Mouse (Mus musculus) mesoderm, embryonic 11.5 days (tissue): ENCODE measurements around the gene Slc43a1.
"Not testable (repeated sequence)": the region's sequence is repeated elsewhere in the genome, so short reads cannot be mapped to it uniquely, and the experiment has no call there.

ENCODE experiments used
- DNase-seq: peaks from one replicate; pipeline ENCODE4 v3.0.0-alpha.2; 2012; ENCODE audit warnings: low read depth, low spot score

Slc43a1 gene

DNA sequence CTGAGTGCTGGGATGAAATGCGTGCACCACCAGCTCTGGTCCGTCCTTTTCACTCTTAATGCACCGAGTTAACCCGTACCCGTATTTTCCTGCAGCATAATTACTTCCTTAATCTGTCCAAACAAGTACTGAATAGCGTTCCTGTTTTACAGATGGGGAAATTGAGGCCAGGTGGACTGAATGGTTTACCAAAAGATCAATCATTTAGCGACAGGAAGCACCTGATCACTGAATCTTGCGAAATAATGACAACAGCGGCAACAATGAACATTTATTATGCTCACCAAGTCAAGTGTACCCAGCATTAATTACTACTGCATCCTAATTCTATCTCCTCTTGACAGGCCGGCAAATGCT lies at the start of gene Slc43a1:
TSS of gene Slc43a1 (plus strand) at position 258 of the 357 bp plus-strand sequence.
- no peak for DNase-seq

DNA sequence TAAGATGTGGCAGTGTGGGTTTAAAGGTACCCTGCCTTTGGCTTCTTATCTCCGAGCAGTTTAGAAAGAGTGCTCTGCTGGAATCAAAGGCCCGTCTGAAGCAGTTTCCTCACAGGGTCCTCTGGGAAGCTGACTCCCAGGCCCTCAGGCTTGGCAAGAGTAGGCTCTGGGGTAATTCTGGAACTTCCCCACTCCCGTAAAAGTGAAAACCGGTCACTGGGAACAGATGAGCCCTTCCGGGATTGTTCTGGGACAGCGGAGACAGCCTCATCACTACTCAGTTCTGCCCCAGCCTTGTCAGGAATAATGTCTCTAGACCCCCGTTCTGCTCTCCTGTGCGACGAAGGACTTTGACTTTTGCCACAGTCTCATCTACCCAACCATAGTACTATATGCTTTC lies 48.2 kb upstream of the Slc43a1 start:
- no peak for DNase-seq

DNA sequence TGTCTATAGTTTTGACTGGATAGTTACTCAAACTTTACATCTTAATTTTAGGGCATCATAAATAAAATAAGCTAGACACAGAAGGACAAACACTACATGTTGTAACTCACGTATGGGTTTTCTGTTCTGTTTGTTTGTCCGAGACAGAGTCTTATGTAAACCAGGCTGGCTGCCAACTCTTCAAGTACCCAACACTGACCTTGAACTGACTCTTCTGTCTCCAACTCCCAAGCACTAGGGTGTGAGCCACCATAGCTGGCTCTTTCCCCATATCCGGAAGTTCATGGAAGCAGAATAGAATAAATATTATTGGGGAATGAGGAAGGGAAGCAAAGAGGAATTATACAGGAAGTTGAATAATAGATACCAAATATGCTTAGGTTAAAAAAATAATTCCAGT lies 46.1 kb upstream of the Slc43a1 start:
- DNase-seq = no peak

DNA sequence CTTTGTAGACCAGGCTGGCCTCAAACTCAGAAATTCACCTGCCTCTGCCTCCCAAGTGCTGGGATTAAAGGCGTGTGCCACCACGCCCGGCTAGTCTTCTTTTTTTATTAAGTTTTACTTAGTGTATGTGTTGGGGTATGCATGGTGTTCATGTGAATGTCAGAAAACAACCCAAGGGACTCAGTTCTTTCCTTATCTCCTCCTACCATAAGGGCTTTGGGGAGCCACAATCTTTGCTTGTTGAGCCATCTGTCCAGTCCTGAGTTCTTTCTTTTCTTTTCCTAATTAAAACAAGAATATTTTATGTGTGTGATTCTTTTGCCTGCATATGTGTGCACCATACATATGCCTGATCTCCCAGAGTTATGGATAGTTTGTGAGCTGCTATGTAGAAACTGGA lies 45.5 kb upstream of the Slc43a1 start:
- DNase-seq = no peak

DNA sequence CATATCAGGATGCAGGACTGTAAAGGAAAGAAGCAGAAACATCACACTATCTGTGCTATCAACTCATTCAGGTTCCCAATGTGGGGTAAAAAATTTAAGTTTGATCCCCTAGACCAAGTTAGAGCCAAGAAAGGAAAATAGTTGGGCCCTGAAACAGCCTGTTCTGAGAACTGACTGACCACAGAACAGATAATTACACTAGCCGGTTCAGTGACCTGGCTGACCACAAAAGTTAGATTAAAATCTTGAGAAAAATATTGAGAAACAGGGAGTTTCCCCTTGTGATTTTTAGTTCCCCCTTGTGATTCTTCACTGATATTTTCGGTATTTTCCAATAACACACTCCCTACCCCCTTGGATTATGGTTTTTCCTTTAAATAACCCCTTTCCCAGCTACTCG lies 44.8 kb upstream of the Slc43a1 start:
- no peak for DNase-seq

DNA sequence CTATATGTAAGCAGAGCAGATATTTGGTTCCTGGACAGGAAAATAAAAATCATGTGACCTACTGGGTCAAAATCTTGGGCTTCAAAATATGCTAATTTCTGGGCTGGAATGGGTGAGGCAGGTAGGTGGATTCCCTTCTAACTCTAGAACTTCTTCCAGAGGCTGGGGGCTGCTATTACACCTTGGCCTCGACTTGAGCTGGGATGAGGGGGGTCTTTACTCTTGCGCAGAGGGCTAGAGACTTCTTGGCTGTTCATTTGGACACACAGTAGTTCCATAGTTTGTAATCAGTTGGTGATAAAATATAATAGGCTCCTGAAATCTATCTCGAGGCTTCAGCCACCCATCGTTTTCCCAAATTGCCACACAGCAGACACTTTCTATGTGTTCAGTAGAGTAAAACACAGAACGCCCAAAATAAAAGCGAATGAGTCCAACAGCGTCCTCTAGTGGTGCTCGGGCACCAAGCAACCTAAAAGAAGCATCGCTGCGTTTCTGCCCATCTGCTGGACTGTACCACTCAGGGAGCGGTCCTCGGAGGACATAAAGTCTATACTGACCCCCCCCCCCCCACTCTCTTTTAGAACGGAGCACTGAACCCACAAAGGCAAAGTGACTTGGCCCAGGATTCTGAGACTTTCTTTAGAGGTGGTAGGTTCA lies 40.7 kb upstream of the Slc43a1 start:
- DNase-seq = peak; percentile 90

DNA sequence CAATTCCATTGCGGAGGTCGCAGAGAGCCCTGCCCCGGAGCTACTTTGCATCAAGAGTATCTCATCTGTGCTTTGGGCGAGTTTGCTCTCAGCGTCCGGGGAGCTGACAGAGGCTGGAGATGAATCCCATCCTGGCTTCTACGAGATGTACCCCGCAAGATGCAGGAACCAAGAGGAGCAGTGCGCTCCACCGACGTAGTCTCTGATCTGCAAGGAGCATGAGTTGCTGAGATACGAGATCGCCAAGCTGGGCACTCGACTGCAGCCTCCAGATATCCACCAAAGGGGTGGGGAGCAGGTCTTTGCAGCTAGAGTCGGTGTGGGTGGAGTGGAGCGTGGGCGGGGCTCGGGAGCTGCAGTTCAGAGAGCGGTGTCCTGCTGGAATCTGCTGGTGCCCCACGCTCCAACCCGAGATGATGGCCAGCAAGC lies 40.1 kb upstream of the Slc43a1 start, which contains the start of gene Ube2l6:
TSS of gene Ube2l6 (plus strand) at position 336 of the 429 bp plus-strand sequence.
- DNase-seq = peak; percentile 65

DNA sequence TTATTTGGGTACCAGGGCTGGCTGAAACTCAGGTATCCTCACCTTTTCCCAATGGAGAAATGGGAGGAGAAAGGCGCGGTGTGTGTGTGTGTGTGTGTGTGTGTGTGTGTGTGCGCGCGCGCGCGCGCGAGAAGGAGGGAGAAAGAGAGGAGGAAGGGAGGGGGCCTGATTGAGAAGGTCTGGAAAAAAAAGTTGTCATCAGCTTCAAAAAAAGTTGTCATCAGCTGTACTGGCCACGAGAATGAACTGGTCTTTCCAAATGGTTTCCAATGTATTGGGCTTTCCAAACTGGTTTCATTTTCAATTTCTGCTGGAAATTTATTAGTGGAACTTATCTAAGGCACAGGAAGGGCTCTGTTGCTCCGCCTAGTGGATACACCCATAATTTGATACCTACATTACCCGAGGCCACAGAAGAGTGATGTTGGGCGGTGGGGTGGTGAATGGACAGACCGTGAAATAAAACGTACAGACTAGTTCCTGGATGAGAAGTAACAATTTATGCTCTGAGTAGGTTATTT lies 39.5 kb upstream of the Slc43a1 start:
- peak; percentile 74 for DNase-seq

DNA sequence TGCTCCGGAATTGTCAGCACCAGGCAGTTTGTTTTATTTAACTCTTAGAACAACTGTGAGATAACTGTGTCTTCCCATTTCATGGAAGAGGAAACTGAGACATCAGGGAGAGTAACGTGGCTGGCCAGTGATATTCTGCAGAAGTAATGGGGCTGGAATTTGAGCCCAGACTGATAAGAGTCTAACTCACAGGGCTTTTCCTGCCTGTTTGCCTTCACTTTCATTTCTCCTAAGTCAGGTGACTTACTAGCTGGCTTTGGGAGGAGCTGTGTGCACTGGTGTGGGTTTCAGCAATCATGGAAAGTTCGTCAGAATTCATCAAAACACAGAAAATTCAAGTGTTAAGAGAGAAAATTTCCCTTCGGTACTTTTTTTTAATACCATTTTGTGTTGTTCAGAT lies 38.3 kb upstream of the Slc43a1 start:
- no peak for DNase-seq

DNA sequence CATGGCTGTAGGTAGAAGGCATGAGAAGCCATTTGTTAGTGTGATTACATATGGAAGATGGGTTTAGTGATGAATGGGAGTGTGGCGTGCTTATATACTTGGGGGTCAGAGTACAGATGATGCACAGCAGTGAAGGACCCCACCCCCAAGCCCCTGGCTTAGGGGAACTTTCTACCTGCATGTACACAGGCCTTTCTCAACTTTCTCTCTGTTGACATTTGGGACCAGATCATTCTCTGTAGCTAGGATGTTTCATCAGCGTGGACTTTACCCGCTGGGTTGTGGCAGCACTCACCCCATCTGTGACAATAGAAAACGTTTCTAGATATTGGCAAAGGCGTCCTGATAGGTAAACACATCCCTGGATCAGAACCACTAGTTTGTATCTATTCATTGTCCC lies 37.4 kb upstream of the Slc43a1 start:
- not testable (repeated sequence) for DNase-seq

DNA sequence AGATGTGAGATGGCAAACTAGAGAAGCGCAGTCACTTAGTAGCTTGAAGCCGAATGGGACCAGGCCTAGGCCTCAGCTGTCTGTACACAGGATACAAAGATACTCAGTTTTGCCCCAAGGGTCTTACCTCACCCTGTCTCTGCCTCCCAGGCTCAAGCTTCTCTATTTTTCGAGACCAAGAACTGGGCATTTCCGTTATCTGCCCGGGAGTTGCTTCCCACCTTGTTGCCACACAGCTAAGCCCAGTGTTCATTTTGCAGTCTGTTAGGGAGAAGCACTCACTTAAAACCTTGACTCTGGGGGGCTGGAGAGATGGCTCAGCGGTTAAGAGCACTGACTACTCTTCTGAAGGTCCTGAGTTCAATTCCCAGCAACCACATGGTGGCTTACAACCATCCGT lies 34.7 kb upstream of the Slc43a1 start:
- DNase-seq = no peak

DNA sequence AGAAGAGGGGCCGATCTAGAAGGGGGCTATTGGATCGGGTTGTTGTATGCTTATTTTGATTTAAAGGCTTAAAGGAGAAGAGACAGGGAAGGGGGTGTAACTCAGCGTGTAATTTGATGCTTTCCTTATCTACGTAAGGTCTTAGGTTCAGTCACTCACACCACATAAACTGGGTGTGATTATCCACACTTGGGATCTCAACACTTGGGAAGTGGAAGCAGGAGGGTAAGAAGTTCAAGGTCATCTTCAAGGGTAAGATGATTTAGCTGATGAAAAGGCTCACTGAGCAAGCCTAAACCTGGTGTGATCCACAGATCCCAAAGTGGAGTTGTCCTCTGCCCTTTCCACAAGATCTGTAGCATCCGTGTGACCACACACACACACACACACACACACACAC lies 32.1 kb upstream of the Slc43a1 start:
- no peak for DNase-seq

DNA sequence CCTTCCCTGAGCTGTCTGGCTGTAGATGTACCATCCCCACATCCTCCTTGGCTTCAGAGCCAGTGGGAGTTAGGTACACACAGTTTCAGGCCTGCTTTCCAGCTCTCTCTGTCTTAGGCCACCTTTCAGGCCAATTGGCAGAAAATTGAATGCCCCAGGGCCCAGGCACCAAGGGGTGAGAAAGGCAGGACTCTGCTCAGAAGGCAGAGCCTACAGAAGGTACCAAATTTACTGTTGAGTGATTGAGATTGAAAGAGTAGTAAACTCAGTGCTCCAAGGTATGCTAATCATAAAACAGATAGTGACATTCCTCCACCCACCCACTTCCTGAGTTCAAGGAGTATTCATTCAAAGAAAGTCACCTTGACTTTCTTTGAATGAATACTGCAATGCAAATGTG lies 29.3 kb upstream of the Slc43a1 start:
- no peak for DNase-seq

DNA sequence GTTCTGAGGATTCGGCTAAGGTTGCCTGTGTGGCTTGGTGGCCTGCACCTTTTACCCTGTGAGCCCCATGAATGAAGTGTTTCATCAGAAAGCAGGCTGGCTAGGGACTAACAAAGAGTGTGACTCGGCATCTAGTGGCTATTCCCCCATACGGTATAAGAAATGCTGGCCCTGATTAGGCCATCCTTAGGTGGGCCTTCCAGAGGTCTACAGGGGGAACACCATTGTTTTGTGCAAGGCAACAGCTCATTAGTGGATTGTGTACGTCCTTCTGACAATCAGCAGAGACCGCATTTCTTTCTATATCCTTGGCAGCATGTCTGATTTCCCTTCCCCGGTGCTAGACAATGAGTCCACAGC lies 28.1 kb upstream of the Slc43a1 start:
- no peak for DNase-seq

DNA sequence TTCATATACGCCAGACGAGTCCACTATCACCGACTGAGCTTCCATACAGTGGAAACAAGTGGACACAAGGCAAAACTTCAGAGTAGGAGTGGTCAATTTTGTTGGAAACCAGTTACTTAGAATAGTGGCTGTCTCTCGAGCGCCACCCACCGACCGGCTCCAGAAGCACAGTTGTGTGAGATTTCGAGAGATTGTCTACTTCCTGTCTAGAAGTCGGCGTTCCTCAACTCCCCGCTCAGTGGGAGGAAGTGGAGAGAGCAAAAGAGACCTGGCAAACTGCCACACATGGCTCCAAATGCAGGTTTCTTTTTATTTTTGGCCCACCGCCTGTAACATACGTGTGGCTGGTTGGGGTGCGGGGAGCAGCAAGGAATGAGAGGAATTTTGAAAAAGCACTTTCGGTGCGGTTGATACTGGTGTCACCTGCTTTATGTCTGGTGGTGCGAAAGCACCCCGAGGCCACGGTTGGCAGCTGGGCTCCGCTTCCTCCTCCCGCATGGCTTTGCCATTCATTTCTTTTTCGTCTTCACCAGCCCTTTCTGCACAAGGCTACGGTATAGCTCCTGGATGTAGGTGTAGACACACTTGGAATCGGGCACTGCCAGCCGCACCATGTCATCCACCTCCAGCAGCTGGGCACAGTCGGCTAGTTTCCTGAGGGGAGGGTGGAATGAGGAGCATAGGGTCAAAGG lies 27.6 kb upstream of the Slc43a1 start:
- DNase-seq = peak; percentile 68

DNA sequence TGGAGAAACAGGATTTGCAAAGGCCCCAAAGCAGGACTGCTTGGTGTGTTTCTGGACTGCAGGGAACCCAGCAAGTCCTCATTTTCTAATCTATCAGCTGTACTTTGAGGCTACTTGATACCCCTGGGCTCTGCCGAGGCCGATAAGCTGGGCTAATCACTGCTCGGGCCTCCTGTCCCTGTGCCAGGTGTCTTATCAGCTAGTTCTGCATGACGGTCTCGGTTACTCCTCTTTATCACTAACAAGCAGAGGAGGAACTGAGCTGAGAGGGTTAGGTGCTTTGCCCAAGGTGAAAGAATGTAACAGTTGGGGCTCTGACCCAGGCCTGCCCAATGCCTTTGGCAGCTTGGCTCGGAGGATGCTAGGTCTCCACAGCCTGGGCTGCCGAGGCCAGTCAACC lies 26.8 kb upstream of the Slc43a1 start:
- DNase-seq = no peak

DNA sequence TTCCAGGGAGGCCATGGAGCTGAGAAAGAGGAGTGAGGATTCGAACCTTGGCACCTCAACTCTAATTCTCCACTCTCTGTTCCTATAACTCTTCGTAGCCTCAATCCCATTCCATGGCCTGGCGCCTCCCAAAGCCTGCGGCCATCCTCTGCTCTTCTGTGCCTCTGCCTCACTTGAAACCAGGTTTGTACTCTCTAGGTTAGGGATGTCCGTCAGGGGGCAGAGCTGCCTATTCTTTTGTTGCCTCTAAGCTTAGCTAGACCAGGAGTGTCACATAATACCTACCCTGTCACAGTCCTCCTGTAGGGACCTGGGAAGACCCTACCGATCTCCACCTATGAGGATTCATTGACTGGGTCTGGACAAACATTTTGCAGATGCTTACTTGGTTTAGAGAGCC lies 26.0 kb upstream of the Slc43a1 start:
- no peak for DNase-seq

DNA sequence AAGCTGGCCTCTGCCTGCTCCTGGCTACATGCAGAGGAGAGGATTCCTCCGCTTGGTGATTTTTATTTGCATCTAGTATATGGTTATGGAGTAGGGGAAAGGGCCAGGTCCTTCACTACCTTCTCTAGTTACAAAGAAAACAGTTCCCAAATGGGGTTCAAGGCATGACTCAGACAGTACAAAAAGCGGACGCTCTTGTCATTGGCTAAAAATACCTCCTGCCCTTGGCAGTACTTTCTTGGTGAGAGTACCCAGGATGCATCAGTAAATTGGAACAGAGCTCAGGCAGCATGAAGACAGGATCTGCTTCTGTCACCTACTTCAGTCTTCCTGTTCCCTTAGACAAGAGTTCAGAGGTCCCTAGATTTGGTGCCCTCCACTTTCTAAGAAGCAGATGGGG lies 18.8 kb upstream of the Slc43a1 start:
- no peak for DNase-seq

DNA sequence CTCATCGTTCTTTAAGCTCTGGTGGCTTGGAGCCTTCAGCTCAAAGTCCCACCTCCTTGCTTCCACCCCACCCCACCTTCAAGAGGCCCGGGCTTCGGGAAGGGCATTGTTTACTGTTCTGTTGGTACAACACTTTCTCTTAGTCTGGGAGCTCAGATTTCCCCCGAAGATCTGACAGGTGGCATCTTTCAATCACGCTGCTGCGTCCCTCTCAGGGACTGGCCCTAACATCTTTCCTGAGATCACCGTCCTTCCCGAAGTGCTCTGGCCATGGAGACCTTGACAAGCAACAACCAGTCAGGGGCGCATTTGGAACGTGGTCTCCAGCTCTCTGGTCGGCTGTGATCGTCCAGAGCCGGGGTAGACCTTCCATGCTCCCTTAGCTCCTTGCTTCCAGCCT lies 16.1 kb upstream of the Slc43a1 start, which contains the start of gene Smtnl1:
TSS of gene Smtnl1 (minus strand) at position 101 of the 400 bp plus-strand sequence.
- no peak for DNase-seq

DNA sequence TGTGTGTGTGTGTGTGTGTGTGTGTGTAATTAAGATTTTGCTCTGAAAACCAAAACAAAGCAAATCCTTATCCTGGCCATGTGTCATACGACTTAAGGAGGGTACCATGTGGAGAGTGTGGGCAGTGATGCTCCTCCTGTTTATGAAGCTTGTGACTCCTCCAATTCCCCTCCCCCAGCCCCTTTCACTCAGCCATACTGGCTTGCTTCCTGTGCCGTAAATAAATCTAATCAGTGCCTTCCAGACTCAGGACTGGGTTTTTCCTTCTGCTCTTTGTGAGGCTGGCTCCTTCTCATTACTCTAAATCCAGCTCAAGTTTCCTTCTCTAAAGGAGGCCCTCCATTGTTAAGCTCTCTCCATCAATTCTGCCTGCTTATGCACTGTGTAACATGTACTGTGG lies 15.4 kb upstream of the Slc43a1 start:
- no peak for DNase-seq

DNA sequence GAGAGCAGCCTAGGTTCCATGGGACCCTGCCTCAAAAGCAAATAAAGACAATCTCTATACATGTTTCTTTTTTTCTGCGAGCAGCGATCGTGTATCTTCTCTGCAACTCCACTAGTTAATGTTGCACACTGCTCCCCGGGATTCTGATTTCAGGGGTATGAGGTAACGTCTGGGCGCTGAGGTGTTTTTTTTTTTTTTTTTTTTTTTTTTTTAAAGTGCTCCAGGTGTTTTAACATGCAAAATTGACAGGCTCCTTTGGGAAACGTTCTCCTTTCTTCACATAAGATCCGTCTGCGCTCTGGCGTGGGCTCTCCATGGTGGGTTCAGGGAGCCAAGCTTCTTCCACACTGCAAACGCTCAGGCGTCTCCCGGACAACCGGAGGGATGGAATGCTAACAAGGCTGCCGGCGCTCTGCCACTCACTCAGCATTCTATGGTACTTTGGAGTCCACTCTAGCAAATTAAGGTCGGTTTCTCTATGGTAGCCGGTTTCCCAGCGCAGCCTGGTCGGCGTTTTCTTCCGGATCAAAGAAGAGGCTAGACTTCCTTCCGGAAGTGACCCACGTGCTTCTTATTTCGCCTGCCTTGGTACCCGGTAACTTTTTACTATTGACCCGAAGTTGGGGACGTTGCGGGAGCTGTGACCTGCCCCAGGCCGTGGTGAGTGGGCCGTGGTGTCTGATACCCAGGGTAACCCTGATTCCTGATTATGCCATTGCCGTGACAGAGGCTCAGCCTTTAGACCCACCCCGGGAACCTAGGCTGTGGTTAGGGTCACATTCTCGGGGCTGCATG lies 12.0 kb upstream of the Slc43a1 start, which contains the start of gene Timm10:
TSS of gene Timm10 (plus strand) at position 510 of the 795 bp plus-strand sequence.
- peak; percentile 94 for DNase-seq

DNA sequence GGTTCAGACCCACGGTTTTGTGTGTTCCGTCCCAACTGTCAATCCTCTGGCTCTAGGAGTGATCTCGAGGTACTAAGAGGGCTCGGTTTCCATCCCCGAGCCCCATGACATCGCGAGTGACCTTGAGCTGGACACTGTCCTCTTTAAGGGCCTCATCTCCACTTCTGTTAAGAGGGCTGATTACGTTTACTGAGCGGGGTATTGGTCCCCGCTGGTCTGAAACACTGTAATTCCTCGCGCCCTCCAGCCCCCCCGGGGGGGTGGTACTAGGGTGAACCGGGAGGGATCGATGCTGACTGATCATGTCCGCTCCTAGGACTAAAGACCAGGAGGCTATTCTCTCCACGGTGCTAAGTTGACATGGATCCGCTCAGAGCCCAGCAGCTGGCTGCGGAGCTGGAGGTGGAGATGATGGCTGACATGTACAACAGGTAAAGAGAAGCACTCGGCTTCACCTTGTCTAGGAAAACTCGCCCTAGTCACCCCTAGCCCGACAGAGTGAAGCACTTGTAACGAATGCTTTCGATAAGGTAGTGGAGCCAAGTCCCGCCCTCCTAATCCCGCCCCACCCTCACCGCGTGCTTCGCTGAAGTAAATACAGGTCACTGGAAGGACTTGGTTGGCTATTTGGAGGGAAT lies 11.2 kb upstream of the Slc43a1 start:
- no peak for DNase-seq
